Mouse (Mus musculus): Measurements from ENCODE around the gene Zfp418. TPM values are rescaled to one million over a fixed set of nuclear protein-coding genes. Genes with fewer than 3 reads are reported as not detected.
"Not testable (repeated sequence)": the region's sequence is repeated elsewhere in the genome, so short reads cannot be mapped to it uniquely, and the experiment has no call there.

Zfp418 gene
- polyA plus RNA-seq, 1 experiment from 2014 or later: 3.5 TPM

- WGBS: 44% methylated on average over 13 of the region's 13 CpGs
Measured at GRCm38 (mm10) chr7:7187417-7188190, 16.5 kb downstream of the Zfp418 start.

GRCm38 (mm10) chr7:7188191-7188942 is 17.2 kb downstream of the Zfp418 start:
- peak overlapping the region; percentile 43; the same call in 1 of the 2 replicates for H3K9ac ChIP-seq (ENCODE audit: low read depth, low read length)
- 9% methylated on average over 18 of the region's 18 CpGs for WGBS
- peak; percentile 97 for ATAC-seq
- H3K9me3 ChIP-seq (replicated peaks; ENCODE audit: control insufficient read depth, low read length, poor library complexity, severe bottlenecking): no peaks in the 10 kb centered on the region
- H3K4me3 ChIP-seq (ENCODE audit: low read depth, low read length): peak overlapping the region; percentile 49
- H3K4me1 ChIP-seq (ENCODE audit: control insufficient read depth, insufficient read depth, low read length): 0 out of 2 replicates have a peak, but pooled peaks cover 2% of the 10 kb centered on the region
- H3K27me3 ChIP-seq (ENCODE audit: control insufficient read depth, insufficient read depth, low read depth, low read length): no peaks in the 10 kb centered on the region
- peak overlapping the region; percentile 6; the same call in 1 of the 2 replicates for H3K27ac ChIP-seq (ENCODE audit: low read length)
- H3K36me3 ChIP-seq (ENCODE audit: control insufficient read depth, insufficient read depth, low read length): no peaks in the 10 kb centered on the region
- peak overlapping the region; percentile 48 for H3K4me2 ChIP-seq (ENCODE audit: low read length)

More at GRCm38 (mm10) chr7:7187417-7188190, 16.5 kb downstream of the Zfp418 start:
- no peaks in the 10 kb centered on the region for H3K9me3 ChIP-seq (replicated peaks; ENCODE audit: control insufficient read depth, low read length, poor library complexity, severe bottlenecking)
- H3K27ac ChIP-seq (ENCODE audit: low read length): no peak overlapping the region
- H3K4me3 ChIP-seq (ENCODE audit: low read depth, low read length): peak overlapping the region; percentile 49
- H3K4me1 ChIP-seq (ENCODE audit: control insufficient read depth, insufficient read depth, low read length): 0 out of 2 replicates have a peak, but pooled peaks cover 2% of the 10 kb centered on the region
- peak overlapping the region; percentile 48 for H3K4me2 ChIP-seq (ENCODE audit: low read length)
- peak overlapping the region; percentile 43; the same call in 1 of the 2 replicates for H3K9ac ChIP-seq (ENCODE audit: low read depth, low read length)
- H3K27me3 ChIP-seq (ENCODE audit: control insufficient read depth, insufficient read depth, low read depth, low read length): no peaks in the 10 kb centered on the region
- H3K36me3 ChIP-seq (ENCODE audit: control insufficient read depth, insufficient read depth, low read length): peaks cover 5% of the 10 kb centered on the region; the same call in 1 of the 2 replicates
- ATAC-seq: peak; percentile 83

DNA sequence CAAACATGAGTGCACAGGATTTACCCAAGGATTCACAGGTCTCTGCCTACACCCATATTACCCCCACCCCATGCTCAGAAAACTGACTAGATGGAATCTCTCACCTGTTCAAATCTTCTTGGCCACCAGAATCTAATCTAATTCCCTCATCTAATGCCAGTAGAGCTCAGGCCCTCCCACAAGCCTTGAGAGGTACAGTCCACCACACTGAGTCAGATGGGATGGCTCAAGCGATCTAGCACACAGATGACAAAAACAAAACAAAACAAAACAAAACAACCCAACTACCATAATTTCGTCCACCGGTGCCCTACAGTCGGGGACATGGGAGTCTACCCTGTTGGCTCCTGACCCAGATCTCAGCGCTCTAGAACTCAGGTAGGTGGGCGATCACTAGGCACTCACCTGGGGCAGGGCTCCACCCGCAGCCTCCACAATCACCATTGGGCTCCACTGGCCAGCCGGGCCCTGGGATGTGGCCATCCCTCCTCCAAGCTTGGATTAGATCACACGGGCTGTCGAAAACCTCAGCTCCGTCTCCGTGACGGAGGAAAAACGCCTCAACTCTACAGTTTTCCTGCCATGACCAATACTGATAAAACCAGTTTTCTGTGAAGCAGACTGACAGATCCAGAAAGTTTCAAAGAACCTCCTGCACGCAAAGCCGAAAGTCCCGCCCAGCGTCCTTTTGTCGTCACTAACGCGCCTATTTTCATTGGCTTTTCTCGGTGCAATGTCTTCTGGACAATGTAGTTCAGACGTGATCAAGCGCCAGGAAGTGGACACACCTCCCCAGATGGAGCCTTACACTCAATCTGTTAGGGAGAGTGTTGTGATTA is 38.4 kb downstream of the Zfp418 start, which contains the start of gene Zfp772:
Zfp772 (minus strand) TSS at position 686 of the 839 bp plus-strand sequence.
- H3K36me3 ChIP-seq (ENCODE audit: control insufficient read depth, insufficient read depth, low read length); H3K4me1 ChIP-seq (ENCODE audit: control insufficient read depth, insufficient read depth, low read length); H3K27ac ChIP-seq (ENCODE audit: low read length); H3K9me3 ChIP-seq (replicated peaks; ENCODE audit: control insufficient read depth, low read length, poor library complexity, severe bottlenecking); H3K27me3 ChIP-seq (ENCODE audit: control insufficient read depth, insufficient read depth, low read depth, low read length): not testable (repeated sequence)
- Histone ChIP-seq H3K9ac (ENCODE audit: low read depth, low read length) (peak within 1 kb of the TSS; percentile 52), H3K4me3 (ENCODE audit: low read depth, low read length) (peak within 1 kb of the TSS; percentile 48), H3K4me2 (ENCODE audit: low read length) (peak within 1 kb of the TSS; percentile 60)
- 2% methylated on average over 24 of the region's 24 CpGs for WGBS
- peak; percentile 62; the same call in 1 of the 2 replicates for ATAC-seq

Other genes starting within 250 kb of the Zfp418 start
- not detected in 2 replicates for gene Aurkc, start 176.0 kb upstream of the Zfp418 start, polyA plus RNA-seq (2015; fragmentation: Nextera tagmentation; extraction: Ambion mirVana)
- gene Zfp954, start 49.8 kb upstream of the Zfp418 start, polyA plus RNA-seq (2015; fragmentation: Nextera tagmentation; extraction: Ambion mirVana): 24.0 and 24.3 TPM in 2 replicates
- 17.5 and 18.2 TPM in 2 replicates for gene Zfp773, start 34.6 kb upstream of the Zfp418 start, polyA plus RNA-seq (2015; fragmentation: Nextera tagmentation; extraction: Ambion mirVana)
- 9.8 and 10.6 TPM in 2 replicates for gene Zfp772, start 38.7 kb downstream of the Zfp418 start, polyA plus RNA-seq (2015; fragmentation: Nextera tagmentation; extraction: Ambion mirVana)
- 1.5 and 1.7 TPM in 2 replicates for gene Vmn2r29, start 76.0 kb downstream of the Zfp418 start, polyA plus RNA-seq (2015; fragmentation: Nextera tagmentation; extraction: Ambion mirVana)
- gene Gm45844, start 107.0 kb downstream of the Zfp418 start, polyA plus RNA-seq (2015; fragmentation: Nextera tagmentation; extraction: Ambion mirVana): 13.8 and 16.3 TPM in 2 replicates
- 221 and 229 TPM in 2 replicates for gene Clcn4, start 129.5 kb downstream of the Zfp418 start, polyA plus RNA-seq (2015; fragmentation: Nextera tagmentation; extraction: Ambion mirVana)
- not detected in 2 replicates for gene Vmn2r30, start 166.3 kb downstream of the Zfp418 start, polyA plus RNA-seq (2015; fragmentation: Nextera tagmentation; extraction: Ambion mirVana)
- gene Gm45783, start 203.2 kb downstream of the Zfp418 start, polyA plus RNA-seq (2015; fragmentation: Nextera tagmentation; extraction: Ambion mirVana): not detected in 2 replicates
- not detected in 2 replicates for gene Vmn2r31, start 228.4 kb downstream of the Zfp418 start, polyA plus RNA-seq (2015; fragmentation: Nextera tagmentation; extraction: Ambion mirVana)

All from midbrain, embryonic 16.5 days (tissue).